Mouse (Mus musculus) liver, embryonic 11.5 days (tissue): ENCODE data around the gene Abcb5. TPM values are rescaled to one million over a fixed set of nuclear protein-coding genes. Genes with fewer than 3 reads are reported as not detected.

Experiments used
- ATAC-seq: fragments of 200-750 bp; cut with Nextera tagmentation; replicated peaks from 2 replicates; pipeline ENCODE4 v1.8.0; 2017; ENCODE audit warnings: moderate number of reproducible peaks, mild to moderate bottlenecking, moderate TSS enrichment, moderate library complexity; ENCODE audit not compliant: low FRiP score
- DNase-seq: peaks from one replicate; pipeline ENCODE4 v3.0.0-alpha.2; 2017; ENCODE audit warnings: low spot score
- H3K27ac ChIP-seq: fragments of 300-500 bp; sonication (generic); 2 replicates; pipeline ENCODE4 v1.5.1; 2014; ENCODE audit warnings: mild to moderate bottlenecking, low read depth, low read length, control low read depth
- H3K27me3 ChIP-seq: fragments of 300-500 bp; sonication (generic); replicated peaks from 2 replicates; pipeline ENCODE4 v1.6.1; 2014; ENCODE audit warnings: low read length, mixed read lengths; ENCODE audit not compliant: control insufficient read depth, insufficient read depth
- H3K36me3 ChIP-seq: fragments of 300-500 bp; sonication (generic); 2 replicates; pipeline ENCODE4 v1.6.1; 2014; ENCODE audit warnings: mild to moderate bottlenecking, low read length, moderate library complexity, mixed read lengths; ENCODE audit not compliant: control insufficient read depth, insufficient read depth
- H3K4me1 ChIP-seq: fragments of 300-500 bp; sonication (generic); replicated peaks from 2 replicates; pipeline ENCODE4 v1.6.1; 2014; ENCODE audit warnings: low read length, mixed read lengths; ENCODE audit not compliant: control insufficient read depth, insufficient read depth
- H3K4me2 ChIP-seq: fragments of 300-500 bp; sonication (generic); 2 replicates; pipeline ENCODE4 v1.6.1; 2014; ENCODE audit warnings: mild to moderate bottlenecking, control low read depth, moderate library complexity
- H3K4me3 ChIP-seq: fragments of 300-500 bp; sonication (generic); 2 replicates; pipeline ENCODE4 v1.5.1; 2014; ENCODE audit warnings: low read depth, low read length, control low read depth
- H3K9ac ChIP-seq: fragments of 300-500 bp; sonication (generic); 2 replicates; pipeline ENCODE4 v1.6.1; 2014; ENCODE audit warnings: low read depth, low read length, control low read depth
- H3K9me3 ChIP-seq: fragments of 300-500 bp; sonication (generic); 2 replicates; pipeline ENCODE4 v1.6.1; 2016; ENCODE audit warnings: low read length, inconsistent platforms, mixed read lengths; ENCODE audit not compliant: control insufficient read depth
- WGBS: fragments of 180-500 bp; shearing (Covaris S2); extraction: QIAGEN DNeasy Blood & Tissue Kit; methylation state at CpG from one replicate; pipeline ENCODE4 v1.1.7; 2014; 5-methylcytosine and 5-hydroxymethylcytosine counted together
- polyA plus RNA-seq: library from polyadenylated mRNA; unstranded; fragments of >200 nt; fragmentation: Nextera tagmentation; extraction: Ambion mirVana; gene quantifications from 2 replicates; pipeline ENCODE4 v1.2.1, GENCODE M21; 2014

The Abcb5 gene
- polyA plus RNA-seq, 1 experiment from 2014 or later, result not detected

DNA sequence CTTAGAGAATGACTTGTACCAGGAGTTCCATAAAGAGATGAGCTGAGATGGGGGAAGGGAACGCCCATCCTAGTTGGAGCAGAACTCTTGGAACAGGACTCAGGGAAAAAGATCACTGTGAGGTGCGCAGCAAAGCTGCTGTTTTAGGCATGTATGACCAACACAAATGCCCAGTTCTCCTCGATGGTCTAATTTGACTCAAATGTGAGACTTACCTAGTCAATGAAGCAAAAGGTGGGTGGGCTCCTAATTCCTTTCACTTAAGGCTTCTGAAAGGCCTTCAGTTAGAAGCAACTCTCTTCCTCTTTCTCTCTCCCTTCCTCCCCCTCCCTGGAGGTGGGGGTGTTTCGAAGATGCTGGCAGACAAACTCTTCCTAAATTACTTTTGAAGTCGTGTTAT is 126.8 kb downstream of the Abcb5 start:
- no peak overlapping the region for H3K9ac ChIP-seq
- no peaks in the 10 kb centered on the region for H3K36me3 ChIP-seq
- H3K4me1 ChIP-seq, result no peaks in the 10 kb centered on the region
- H3K4me2 ChIP-seq, result no peak overlapping the region
- H3K9me3 ChIP-seq, result no peaks in the 10 kb centered on the region
- H3K27me3 ChIP-seq, result peaks cover 91% of the 10 kb centered on the region
- WGBS, result 8% methylated on average over 5 of the region's 5 CpGs
- no peak overlapping the region for H3K27ac ChIP-seq
- no peak for ATAC-seq
- H3K4me3 ChIP-seq, result no peak overlapping the region
- no peak for DNase-seq

DNA sequence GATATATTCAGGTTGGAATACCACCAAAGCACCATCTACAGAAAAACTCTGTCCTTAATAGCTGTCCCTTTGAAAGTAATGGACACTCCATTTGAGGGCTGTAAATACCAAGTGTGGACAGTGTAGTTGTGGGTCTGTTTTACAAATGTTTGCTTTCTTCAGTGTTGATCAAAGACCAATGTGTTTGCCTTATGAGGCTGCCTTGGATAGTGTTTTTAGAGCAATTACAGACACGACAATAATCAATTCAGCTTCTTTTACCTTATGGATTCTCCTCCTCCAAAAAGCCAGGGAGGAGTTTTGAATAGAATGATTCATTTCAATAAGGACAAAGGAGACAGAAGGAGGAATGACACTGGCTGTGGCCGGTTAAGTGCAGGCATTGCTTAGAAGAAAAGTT is 128.0 kb downstream of the Abcb5 start:
- Histone ChIP-seq H3K9me3 (no peaks in the 10 kb centered on the region), H3K4me2 (no peak overlapping the region), H3K27ac (no peak overlapping the region), H3K4me1 (no peaks in the 10 kb centered on the region), H3K9ac (no peak overlapping the region), H3K36me3 (no peaks in the 10 kb centered on the region), H3K4me3 (no peak overlapping the region), H3K27me3 (peaks cover 80% of the 10 kb centered on the region)
- 4% methylated on average over 2 of the region's 2 CpGs for WGBS
- DNase-seq (no peak), ATAC-seq (no peak)

DNA sequence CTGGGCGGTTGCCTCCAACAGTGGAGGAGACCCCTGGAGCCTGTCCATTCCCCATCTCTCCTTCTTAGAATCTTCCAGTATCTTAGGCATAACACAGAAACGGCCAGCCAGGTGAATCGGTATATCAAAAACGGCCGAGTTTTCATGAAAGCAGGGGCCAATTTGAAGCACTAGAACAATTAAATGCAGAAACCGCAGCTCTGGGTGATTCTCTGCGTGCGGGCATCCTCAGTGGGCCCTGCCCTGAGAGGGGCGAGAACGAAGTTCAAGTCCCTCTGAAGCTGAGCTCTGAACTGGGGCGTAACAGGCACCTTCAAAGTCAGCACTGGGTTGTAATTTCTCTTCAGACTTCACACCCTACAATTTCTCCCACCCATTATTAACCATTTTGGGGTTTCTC is 128.9 kb downstream of the Abcb5 start:
- WGBS, result 4% methylated on average over 11 of the region's 11 CpGs
- H3K36me3 ChIP-seq, result no peaks in the 10 kb centered on the region
- peaks cover 71% of the 10 kb centered on the region for H3K27me3 ChIP-seq
- H3K9ac ChIP-seq, result no peak overlapping the region
- no peaks in the 10 kb centered on the region for H3K4me1 ChIP-seq
- no peak overlapping the region for H3K27ac ChIP-seq
- H3K4me2 ChIP-seq, result peak overlapping the region; percentile 74
- ATAC-seq (no peak), DNase-seq (peak; percentile 36)
- no peaks in the 10 kb centered on the region for H3K9me3 ChIP-seq
- H3K4me3 ChIP-seq, result peak overlapping the region; percentile 58

DNA sequence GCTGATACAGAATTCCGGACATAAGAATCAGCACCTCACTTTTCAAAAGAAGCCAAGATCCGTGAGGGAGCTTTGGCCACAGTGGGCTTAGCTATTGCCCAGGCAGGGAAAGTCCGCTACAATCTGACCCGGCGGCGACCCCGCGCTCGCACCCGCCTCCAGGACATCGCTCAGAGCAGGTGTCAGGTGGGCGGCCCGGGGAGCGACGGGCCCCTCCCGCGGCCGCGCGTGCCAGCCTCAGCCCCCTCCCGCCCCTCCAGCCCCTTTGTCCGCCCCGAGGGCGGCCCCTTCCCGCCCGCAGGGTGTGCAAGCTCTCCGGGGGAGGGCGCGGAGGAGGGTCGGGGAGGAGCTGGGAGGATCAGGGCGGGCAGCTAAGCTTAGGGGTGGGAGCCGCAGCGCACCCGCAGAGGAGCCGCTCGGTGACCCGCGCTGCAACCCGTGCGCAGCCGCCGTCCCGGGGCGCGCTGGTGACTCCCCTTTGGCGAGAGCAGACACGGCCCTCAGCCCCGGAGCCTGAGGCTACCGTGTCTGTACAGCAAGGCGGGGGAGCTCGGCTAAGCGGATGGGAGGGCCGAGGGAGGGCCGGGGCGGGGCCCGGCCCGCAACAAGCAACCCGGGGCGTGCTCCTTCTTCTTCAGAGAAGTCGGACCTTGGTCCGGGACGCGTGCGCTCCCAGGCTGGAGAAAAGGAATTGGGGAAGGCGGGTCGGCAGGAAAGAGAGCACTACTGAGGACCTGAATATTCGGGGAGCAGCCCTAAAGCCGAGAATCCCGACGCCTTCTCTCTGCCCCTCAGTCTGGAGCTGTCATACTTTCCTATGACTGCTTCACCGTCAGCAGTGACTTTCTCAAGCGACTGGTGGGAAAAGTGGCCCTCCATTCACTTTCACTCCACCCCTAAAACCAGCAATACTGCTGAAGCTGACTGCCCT is 129.5 kb downstream of the Abcb5 start:
- WGBS, result under 1% methylated on average over 71 of the region's 72 CpGs
- peaks cover 66% of the 10 kb centered on the region for H3K27me3 ChIP-seq
- peak; percentile 75 for ATAC-seq
- peak overlapping the region; percentile 58 for H3K4me3 ChIP-seq
- peak overlapping the region; percentile 20; the same call in 1 of the 2 replicates for H3K9ac ChIP-seq
- H3K4me2 ChIP-seq, result peak overlapping the region; percentile 74
- H3K4me1 ChIP-seq, result no peaks in the 10 kb centered on the region
- no peak overlapping the region for H3K27ac ChIP-seq
- DNase-seq, result peak; percentile 59
- no peaks in the 10 kb centered on the region for H3K36me3 ChIP-seq
- H3K9me3 ChIP-seq, result no peaks in the 10 kb centered on the region

DNA sequence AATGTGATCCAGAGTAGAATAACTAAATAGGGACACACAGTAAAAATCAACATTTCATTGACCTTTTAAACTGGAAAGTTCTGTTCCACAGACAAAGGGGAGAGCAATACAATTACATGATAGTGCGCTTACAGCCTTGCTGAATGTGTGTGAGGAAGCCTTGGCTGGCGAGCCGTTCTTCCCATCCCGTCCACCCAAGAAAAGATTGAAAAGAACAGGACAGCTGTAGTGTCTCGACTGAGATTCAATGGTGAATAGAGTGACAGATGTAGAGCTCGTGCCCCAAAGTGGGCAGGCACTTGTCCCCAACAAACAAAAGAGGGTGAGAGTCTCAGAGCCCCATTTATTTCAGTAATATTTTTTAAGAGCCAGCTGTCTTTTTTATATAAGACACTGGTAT is 136.3 kb downstream of the Abcb5 start:
- no peak for ATAC-seq
- 74% methylated on average over 6 of the region's 6 CpGs for WGBS

More for the DNA sequence above, 136.3 kb downstream of the Abcb5 start:
- no peak overlapping the region for H3K4me3 ChIP-seq
- no peak overlapping the region for H3K27ac ChIP-seq
- H3K36me3 ChIP-seq, result no peaks in the 10 kb centered on the region
- H3K4me1 ChIP-seq, result no peaks in the 10 kb centered on the region
- H3K9me3 ChIP-seq, result no peaks in the 10 kb centered on the region
- H3K27me3 ChIP-seq, result peaks cover 2% of the 10 kb centered on the region
- DNase-seq, result no peak
- H3K4me2 ChIP-seq, result no peak overlapping the region
- no peak overlapping the region for H3K9ac ChIP-seq

Other genes with a start within 250 kb of the Abcb5 start
- gene Sp8, start 120.1 kb downstream of the Abcb5 start, polyA plus RNA-seq, result 0.05 and 0.06 TPM in 2 replicates